ENCODE assay signal across 8 mouse cellular contexts in genomic region chr7:34656632-34657031, GRCm38 (mm10). TPM values are rescaled to one million over a fixed set of nuclear protein-coding genes. Genes with fewer than 3 reads are reported as not detected.
DNase-seq lines count a peak whose midpoint lies in the region; ATAC-seq and TF ChIP-seq lines count a peak whose summit lies in the region.

Gene Kctd15 (minus strand): TSS chr7:34656732.

- H3K4me3 ChIP-seq in cerebellum, adult 2 months (replicated peaks; ENCODE audit: insufficient read depth, low read depth, low read length): peak within 1 kb of the TSS; percentile 93
- no peak within 1 kb of the TSS for H3K4me3 ChIP-seq in thymus, adult 2 months (ENCODE audit: control insufficient read depth, insufficient read depth, low read length)
- H3K4me3 ChIP-seq in olfactory bulb, adult 2 months (ENCODE audit: insufficient read depth, low read depth, low read length): peak within 1 kb of the TSS; percentile 97

- H3K4me1 ChIP-seq in cerebellum, adult 2 months (ENCODE audit: control insufficient read depth, insufficient read depth, low read length): no peaks in the 10 kb centered on the region
- no peaks in the 10 kb centered on the region for H3K4me1 ChIP-seq in thymus, adult 2 months (replicated peaks; ENCODE audit: control insufficient read depth, insufficient read depth, low read length)
- peaks cover 18% of the 10 kb centered on the region for H3K4me1 ChIP-seq in olfactory bulb, adult 2 months (ENCODE audit: control insufficient read depth, insufficient read depth, low read length)

- no peak for TF ChIP-seq POLR2A in cerebellum, adult 2 months (IDR thresholded peaks at IDR 0.05; ENCODE audit: borderline replicate concordance, insufficient read depth, low read length)
- TF ChIP-seq POLR2A in thymus, adult 2 months (IDR thresholded peaks at IDR 0.05; ENCODE audit: control insufficient read depth, extremely low read depth, insufficient read depth, low read length, poor library complexity): no peak
- no peak for TF ChIP-seq POLR2A in olfactory bulb, adult 2 months (IDR thresholded peaks at IDR 0.05; ENCODE audit: insufficient read depth, low read depth, low read length)

- no peak within 1 kb of the TSS for H3K27ac ChIP-seq in cerebellum, adult 2 months (ENCODE audit: insufficient read depth, low read length)
- no peak within 1 kb of the TSS for H3K27ac ChIP-seq in thymus, adult 2 months (ENCODE audit: control insufficient read depth, insufficient read depth, low read length)
- H3K27ac ChIP-seq in olfactory bulb, adult 2 months (ENCODE audit: insufficient read depth, low read depth, low read length): no peak within 1 kb of the TSS

- intact Hi-C loops in left cerebral cortex, postnatal 14 days (cut with DNase I): loop anchor here (5.0 kb wide), 1 partner anchor 164 kb away; no protein-coding TSS in a partner anchor

- ATAC-seq in cerebellum, adult (ENCODE audit: insufficient number of reproducible peaks, low FRiP score, low TSS enrichment): no peak

- H3K36me3 ChIP-seq in thymus, adult 2 months (ENCODE audit: control insufficient read depth, insufficient read depth, low read length): no peaks in the 10 kb centered on the region

- no peak for TF ChIP-seq CTCF in cerebellum, adult 2 months (IDR thresholded peaks at IDR 0.05; ENCODE audit: borderline replicate concordance, insufficient read depth, low read depth, low read length)
- TF ChIP-seq CTCF in thymus, adult 2 months (IDR thresholded peaks at IDR 0.05; ENCODE audit: borderline replicate concordance, control insufficient read depth, extremely low read depth, insufficient read depth, low read length, poor library complexity): no peak
- TF ChIP-seq CTCF in olfactory bulb, adult 2 months (IDR thresholded peaks at IDR 0.05; ENCODE audit: insufficient read depth, low read depth, low read length): no peak

- H3K27me3 ChIP-seq in cerebellum, adult 2 months (ENCODE audit: control insufficient read depth, insufficient read depth, low read length): no peaks in the 10 kb centered on the region
- peaks cover 12% of the 10 kb centered on the region for H3K27me3 ChIP-seq in thymus, adult 2 months (ENCODE audit: control insufficient read depth, insufficient read depth, low read length)

- 79% methylated on average over 5 of the region's 5 CpGs for WGBS in cerebellum, adult 2 months
- 78% methylated on average over 5 of the region's 5 CpGs for WGBS in thymus, adult 2 months
- whole genome bisulfite sequencing in olfactory bulb, adult 2 months: 83% methylated on average over 5 of the region's 5 CpGs

- no peak for DNase-seq in cerebellum, adult 2 months
- DNase-seq in thymus, adult 2 months: no peak
- no peak for DNase-seq in thymus, postnatal 36 days
- DNase-seq in left cerebral cortex, postnatal 14 days (ENCODE audit: low spot score in 2 of 2): no peak
- no peak for DNase-seq in thymus, postnatal 0 days (ENCODE audit: low spot score)
- no peak for DNase-seq in embryo, embryonic 10.5 days (ENCODE audit: low spot score)

RNA-seq across cellular contexts. Expression of gene Kctd15, which starts in this region (rescaled TPM):
- 16.5 and 17.5 TPM in 2 replicates for polyA plus RNA-seq in cerebellum, adult 2 months (2012; rRNA removed)
- polyA plus RNA-seq in thymus, adult 2 months (2012; rRNA removed): 11.9 and 14.2 TPM in 2 replicates
- 10 to 100 TPM; 16.0 to 16.2 TPM for total RNA-seq in left cerebral cortex, postnatal 14 days (2021)
- not detected in 2 replicates for polyA plus RNA-seq in olfactory bulb, adult 2 months (2012; ENCODE audit: insufficient read depth, insufficient read length, low replicate concordance, missing spikeins)
- 5.7 and 8.0 TPM in 2 replicates for polyA plus RNA-seq in thymus, postnatal 0 days (2015; fragmentation: Nextera tagmentation; extraction: Ambion mirVana)
